Mouse (Mus musculus): Measurements from ENCODE around the gene Baiap3.
"Not testable (repeated sequence)": the region's sequence is repeated elsewhere in the genome, so short reads cannot be mapped to it uniquely, and the experiment has no call there.

Baiap3 gene

DNA sequence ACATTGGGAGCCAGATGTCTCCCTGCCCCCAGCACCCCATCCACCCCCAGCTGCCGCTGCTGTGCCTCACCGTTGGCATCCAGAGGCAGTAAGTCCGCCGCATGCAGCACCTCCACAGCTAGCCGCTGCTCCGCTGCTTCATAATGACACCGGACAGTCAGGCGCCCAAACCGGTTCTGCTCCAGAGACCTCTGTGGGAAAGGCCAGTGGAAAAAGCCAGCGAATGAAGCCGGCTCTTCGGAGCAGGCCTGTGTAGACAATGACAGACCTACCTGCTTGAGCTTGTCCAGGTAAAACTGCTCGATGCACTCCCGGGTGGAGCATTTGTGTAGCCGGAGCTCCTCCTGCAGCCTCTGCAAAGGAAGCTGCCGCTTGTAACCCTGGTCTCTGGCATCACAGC lies 11.9 kb downstream of the Baiap3 start:
- no peak for DNase-seq

DNA sequence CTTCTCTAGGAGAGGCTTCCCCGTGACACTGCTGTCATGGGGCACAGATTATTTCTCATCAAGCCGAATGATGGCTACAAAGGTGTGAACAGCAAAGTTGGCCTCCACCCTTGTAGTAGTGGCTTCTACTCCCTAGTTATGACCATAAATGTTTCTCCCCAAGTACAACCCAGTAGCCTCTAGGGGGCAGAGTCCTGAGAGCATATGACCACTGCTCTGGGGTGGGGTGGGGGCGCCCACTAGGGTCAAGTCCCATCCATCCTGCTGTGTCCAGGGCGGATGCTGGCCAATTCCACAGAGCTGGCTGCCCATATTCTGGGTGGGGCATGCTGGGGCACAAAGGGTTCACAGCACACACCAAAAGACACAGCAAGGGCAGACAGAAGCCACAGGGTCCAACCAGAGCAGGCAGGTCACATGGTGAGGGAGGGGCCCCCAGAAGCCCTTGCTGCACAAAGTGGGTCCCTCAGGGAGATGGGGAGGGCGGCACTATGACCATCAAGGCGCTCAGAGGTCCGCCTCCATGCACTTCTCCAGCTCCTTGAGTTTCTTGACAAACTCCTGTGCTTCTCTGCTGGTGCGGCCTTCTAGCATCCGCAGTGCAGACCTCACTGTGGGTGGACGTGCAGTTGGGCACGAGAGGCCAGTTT lies 12.9 kb downstream of the Baiap3 start:
- DNase-seq: no peak

- DNase-seq: peak; percentile 91
Observed at GRCm38 (mm10) chr17:25239695-25240636, 16.2 kb downstream of the Baiap3 start, which contains the start of the genes Gnptg and Tsr3. Gene Gnptg (minus strand): TSS chr17:25240124. Gene Tsr3 (plus strand): TSS chr17:25240170.

GRCm38 (mm10) chr17:25235635-25236034 lies 20.5 kb downstream of the Baiap3 start:
- no peak for DNase-seq

- not testable (repeated sequence) for DNase-seq
Observed at GRCm38 (mm10) chr17:25231621-25232020, 24.5 kb downstream of the Baiap3 start.

GRCm38 (mm10) chr17:25230700-25231099 lies 25.5 kb downstream of the Baiap3 start:
- peak; percentile 3 for DNase-seq

DNA sequence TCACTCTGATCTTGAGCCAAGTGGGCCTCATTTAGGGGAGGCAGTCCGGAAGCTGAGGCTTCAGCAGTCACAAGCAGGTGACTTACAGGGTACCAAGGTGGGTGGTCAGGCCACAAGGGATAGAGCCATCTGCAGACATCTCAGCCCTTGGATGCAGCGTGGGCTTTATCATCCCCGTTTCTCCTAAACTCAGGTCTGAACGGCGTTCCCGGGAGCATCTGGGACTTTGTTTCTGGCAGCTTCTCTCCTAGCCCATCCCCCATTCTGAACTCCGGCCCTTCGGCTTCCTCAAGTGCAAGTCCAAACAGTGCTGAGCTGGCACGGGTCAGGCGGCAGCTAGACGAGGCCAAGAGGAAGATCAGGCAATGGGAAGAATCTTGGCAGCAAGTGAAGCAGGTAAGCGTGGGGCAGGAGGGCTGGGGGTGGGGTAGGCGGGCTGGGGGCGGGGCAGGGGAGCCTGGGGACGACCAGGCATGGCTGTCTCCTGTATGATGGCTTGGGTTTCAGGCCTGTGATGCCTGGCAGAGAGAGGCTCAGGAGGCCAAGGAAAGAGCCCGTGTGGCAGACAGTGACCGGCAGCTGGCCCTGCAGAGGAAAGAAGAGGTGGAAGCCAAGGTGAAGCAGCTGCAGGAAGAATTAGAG lies 26.0 kb downstream of the Baiap3 start:
- not testable (repeated sequence) for DNase-seq

- no peak for DNase-seq
Observed at GRCm38 (mm10) chr17:25227991-25228390, 28.2 kb downstream of the Baiap3 start.

- DNase-seq: no peak
Observed at GRCm38 (mm10) chr17:25225659-25226058, 30.5 kb downstream of the Baiap3 start.

GRCm38 (mm10) chr17:25224586-25225222 lies 31.5 kb downstream of the Baiap3 start:
- peak; percentile 54 for DNase-seq

DNA sequence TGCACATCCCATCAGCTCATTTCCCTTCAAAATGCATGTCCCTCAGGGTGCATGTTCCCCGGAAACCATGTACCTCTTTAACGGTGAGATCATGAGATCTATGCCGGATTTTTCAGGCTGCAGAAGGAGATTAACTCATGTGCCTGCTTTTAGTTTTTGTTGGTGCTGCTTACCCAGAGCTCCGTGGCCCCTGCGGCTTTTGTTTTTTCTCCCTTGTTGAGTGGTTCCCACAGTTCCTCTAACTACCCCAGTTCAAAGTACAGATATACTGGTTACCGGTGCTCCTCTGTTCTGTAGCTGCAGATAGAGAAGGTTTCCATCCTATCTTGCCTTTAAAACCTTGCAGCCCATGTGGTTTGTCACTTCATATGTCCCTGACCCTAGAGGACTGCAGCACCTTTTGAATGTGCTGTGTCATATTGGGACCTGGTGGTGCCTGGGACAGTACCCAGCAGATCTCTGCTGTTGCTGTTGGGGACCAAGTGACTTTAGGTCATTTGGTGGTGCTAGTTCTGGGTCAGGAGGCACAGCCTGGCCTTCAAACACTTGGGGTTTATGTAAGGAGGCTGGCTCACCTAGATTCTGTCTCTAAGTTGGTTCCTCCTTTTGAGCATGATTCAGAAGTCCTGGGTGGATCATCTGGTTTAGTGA lies 33.1 kb downstream of the Baiap3 start:
- DNase-seq: peak; percentile 43

DNA sequence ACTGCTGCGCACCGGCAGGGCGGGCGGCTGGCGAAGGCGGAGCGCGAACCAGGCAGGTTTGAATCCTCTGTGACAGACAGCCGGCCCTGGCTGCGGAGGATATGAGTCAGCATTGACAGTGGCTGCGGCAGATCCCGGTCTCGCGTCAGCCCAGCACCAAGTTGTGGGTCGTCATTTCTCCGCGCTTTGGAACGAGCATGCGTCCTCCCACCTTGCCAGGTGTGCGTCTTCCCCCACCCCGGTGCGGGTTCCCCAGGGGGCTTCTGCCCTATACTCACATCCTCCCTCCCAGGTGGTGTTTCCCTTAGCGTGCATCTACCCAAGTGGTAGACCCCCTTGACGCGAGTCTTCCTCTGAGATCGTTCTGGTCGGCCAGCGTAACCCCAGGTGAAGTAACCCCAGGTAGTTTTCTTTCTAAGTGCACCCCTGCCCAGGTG lies 33.6 kb downstream of the Baiap3 start:
- DNase-seq: peak; percentile 69

DNA sequence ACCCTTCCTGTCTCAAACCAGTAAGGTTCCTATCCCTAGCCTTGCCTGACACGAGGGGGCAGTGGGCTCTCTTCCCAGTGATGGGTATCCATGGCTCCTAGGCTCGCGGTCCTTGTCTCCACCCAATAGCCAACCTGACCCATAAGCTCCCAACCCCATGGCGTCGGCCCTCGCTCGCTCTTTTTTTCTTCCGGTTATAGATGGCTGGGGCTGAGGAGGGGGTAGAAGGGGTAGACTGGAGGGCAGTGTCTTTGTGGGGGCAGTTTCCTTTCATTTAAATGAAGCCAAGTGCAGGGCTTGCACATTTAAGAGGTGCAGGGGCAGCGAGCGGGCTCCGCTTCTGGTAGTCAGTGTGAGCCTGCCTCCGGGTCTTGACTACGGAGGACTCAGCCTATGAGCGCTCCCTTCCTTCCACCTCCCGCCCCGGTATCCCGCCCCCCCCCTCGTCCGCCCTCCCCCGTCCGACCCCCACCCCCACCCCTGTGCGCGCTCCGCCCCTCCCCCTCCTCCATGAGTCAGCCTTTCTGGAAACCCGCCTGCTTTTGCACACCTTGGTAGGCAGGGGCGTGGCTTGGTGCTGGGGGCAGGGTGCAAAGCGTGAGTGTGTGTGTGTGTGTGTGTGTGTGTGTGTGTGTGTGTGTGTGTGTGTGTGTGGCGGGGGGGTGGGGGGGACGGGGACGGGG lies 34.2 kb downstream of the Baiap3 start:
- DNase-seq: peak; percentile 88

DNA sequence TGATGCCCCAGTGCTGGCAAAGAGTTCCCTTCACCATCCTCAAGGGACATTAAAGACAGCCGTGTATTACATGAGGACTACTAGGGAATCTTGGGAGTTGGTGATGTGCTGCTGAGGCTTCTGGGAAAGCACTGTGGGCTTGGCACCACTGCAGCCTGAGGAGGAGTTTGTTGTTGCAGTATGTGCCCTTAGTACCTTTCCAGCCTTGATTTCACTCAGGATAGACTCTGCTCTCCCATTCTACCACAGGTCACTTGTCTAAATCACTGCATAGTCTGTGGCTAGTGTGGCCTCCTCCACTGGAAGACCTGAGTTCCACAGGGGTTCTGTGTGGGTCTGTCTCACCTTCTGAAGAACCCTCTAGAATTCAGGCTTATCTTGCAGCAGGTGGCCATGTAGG lies 35.4 kb downstream of the Baiap3 start:
- no peak for DNase-seq

DNA sequence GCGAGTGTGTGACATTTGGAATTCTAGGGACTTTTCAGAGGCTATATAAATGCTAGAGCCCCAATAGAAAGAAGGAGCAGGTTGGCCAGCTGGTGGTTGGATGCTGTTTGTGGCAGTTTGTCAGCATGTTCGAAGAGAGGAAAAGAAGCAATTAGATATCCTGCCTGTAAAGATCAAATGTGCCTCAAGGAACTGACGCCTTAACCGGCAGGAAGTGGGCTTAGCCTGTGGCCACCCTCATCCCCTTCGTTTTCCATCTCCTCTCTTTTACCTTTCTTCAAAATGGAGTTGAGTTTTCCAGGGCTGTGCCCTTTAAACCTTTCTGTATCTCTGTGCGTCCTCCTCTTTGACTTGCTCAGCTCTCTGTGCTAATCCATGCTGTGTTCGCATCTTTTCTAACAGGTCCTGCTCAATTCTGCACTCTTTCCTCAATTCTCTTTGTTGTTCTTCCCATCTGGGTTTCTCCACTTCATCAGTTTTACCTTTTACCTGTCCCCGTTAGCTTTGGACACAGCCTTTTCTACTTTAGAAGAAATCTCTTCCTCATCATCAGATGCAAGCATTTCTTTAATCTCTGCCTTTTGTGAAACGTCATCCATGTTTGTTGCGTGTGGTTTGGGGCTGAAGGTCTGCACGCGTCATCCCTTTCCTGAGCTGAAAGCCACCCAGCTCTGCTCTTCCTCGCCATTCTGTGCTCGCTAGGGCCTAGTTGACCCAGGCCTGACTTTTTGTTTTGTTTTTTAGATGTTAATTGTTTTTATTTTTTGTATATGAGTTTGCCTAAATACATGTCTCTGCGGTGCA lies 36.5 kb downstream of the Baiap3 start:
- peak; percentile 53 for DNase-seq

- DNase-seq: peak; percentile 15
Observed at GRCm38 (mm10) chr17:25218967-25219366, 37.2 kb downstream of the Baiap3 start.

- no peak for DNase-seq
Observed at GRCm38 (mm10) chr17:25215431-25215830, 40.7 kb downstream of the Baiap3 start.

- DNase-seq: no peak
Observed at GRCm38 (mm10) chr17:25211705-25212104, 44.5 kb downstream of the Baiap3 start.

GRCm38 (mm10) chr17:25210680-25211466 lies 45.3 kb downstream of the Baiap3 start:
- DNase-seq: no peak

DNA sequence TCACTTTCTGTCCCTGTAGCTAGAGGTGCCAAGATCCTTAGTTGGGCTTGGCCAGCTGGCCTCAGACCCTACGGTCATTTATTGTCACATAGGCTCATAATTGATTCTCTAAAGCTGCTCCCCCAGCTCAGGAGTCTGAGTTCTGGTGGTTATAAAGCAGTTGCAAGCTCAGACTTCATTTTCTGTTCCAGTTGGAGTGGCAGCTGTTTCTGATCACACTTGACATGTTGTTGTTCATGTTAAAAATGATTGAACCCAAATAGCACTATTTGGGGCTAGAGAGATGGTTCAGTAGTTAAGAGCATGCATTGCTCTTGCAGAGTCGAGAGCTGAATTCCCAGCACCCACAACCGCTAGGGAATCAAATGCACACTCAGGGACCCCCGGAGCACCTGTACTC lies 46.2 kb downstream of the Baiap3 start:
- DNase-seq: no peak
